Mouse (Mus musculus) adrenal gland, postnatal 25 days (tissue): ENCODE results near the gene Rmdn3. TPM values are rescaled to one million over a fixed set of nuclear protein-coding genes. Genes with fewer than 3 reads are reported as not detected.

ENCODE experiments used
- DNase-seq: peaks from one replicate; pipeline ENCODE4 v3.0.0; 2021; ENCODE audit warnings: mixed read lengths
- long read RNA-seq: library from polyadenylated mRNA; stranded (forward); transcript quantifications from one replicate; pipeline ENCODE4 v2.0.0, GENCODE M21; 2021
- total RNA-seq: library from RNA; stranded (reverse); gene quantifications from 2 replicates; pipeline ENCODE4 v1.2.3, GENCODE M21; 2021

The Rmdn3 gene
- total RNA-seq, result 53.1 and 54.4 TPM in 2 replicates
- long read RNA-seq, transcript Rmdn3-201 (13 exons, 2,249 nt), result major isoform, 141 of 161 reads
- long read RNA-seq, partial matches to known transcripts, result 5 of 161 reads
- long read RNA-seq, other reads (novel, unspliced or antisense), result 15 of 161 reads

DNA sequence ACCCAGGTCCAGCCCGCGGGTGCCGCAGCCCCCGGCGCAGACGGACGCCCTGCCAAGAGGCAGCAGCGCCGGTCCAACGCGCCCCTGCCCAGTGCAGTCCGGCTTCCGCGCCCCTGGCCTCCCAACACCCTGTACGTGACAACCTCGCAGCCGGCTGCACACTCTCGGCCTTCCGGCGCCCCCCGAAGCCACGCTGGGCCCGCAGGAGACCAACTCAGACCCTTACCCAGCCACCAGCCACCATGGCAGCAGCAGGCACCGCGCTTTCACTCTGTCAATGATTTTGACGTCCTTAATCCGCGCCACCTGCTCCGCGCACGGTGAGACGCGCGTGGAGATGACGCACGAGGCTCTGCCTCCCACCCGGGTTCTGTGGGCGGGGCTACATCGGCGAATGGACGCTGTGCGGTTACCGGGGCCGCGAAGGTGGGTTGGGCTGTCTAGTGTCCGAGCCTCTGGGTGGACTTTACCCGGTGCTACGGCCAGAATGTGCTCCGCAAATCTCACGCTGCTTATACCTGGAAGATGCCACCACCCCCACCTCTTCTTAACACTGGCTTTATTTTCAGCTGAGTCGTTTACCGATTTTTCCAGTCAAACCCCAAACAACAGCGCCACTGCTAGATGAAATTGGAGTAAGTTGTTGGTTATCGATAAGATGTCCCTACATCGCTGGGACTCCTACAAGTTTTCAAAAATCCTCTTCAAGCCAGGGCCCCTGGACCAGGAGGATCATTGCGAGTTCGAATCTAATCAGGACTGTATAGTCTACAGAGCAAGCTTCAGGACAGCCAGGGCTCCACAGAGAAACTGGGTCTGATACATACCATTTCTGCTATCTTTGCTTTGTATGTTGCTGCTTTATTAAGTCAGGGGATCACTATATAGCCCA is at the start of gene Rmdn3:
Gene Rmdn3, minus strand, starts transcription at position 354 of the 892 bp plus-strand sequence.
- peak; percentile 94 for DNase-seq

DNA sequence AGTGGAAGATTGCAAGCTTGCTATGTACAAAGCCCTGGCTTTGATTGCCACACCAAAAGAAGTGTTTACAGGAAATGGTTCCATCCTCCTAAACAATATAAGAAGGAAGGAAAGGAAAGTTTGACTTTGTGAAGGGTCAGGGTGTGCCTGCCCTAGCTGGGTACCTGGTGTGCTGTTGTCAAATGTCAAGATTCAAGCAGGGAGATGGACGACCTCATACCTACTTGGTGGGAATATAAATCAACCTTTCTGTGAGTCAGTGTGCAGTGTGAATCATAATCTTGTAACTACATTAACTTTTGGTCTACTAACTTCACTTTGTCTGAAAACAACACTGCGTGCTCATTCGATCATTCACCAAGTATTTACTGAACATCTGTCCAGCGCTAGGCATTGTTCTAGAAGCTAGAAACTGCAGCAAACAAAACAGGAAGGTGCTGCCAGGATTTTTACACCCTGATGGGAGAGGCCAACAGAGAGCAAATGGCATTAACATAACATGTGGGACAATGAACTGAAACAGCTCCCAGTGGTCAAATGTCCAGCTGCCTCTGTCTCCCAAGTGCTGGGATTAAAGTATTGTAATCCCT is 47.1 kb upstream of the Rmdn3 start:
- no peak for DNase-seq

DNA sequence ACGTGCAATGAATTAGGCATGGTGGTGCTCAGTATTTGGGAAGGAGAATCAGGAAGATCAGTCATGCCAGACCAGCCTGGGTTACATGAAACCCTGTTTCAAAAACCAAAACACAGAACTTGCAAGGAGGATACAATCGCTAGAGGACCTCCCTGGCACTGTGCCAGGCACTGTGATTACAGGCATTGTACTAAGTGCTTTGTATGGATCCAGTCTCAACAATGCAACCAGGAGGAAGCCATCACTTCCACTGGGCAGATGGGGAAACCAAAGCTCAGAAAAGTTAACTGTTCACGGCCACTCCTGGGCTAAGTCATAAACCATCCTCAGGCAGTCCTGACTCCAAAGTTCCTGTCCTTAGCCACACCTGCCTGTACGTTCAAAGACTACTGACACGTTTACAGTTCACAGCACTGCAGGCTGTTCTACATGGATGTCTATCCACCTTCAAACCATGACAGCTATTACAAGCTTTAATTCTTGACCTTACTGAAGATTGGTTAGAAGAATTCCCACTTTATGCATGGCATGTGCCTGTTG is 46.1 kb upstream of the Rmdn3 start:
- peak; percentile 36 for DNase-seq

DNA sequence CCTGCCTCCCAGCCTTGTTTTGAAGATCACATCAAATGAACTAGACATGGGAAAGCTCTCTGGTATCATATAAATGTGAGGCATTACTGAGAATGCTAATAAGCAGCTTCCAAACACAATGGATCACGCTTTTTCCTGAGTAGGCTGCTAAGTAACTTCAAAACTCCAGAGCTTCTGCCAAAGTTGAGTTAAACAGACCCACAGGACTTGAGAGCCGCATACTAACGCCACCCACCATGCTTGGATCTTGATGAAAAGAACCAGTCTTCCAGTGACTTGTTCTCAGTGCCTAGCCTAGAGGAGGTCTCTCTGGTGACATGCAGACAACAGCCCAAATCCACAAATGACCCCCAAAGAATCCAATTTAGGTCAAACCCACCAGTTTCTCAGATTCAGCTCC is 42.1 kb upstream of the Rmdn3 start:
- no peak for DNase-seq

DNA sequence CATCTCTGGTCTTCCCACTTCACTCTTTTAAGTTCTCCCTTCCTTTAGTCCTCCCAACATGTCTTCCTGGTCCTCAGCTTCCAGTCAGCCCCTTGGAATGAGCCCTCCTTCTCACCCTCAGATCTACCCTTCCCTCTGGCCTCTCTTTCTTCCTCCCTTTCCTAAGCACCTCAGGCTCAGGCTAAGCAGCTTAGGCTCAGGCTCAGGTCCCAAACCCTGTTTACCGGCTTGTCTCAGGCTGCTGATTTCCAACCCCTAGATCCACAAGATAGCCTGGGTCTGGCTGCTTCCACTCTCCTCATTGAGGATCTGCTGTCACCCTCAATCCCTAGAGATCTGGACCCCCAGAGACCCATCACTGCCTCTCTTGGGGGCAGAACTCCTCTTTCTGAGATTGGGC is 41.2 kb upstream of the Rmdn3 start:
- no peak for DNase-seq

DNA sequence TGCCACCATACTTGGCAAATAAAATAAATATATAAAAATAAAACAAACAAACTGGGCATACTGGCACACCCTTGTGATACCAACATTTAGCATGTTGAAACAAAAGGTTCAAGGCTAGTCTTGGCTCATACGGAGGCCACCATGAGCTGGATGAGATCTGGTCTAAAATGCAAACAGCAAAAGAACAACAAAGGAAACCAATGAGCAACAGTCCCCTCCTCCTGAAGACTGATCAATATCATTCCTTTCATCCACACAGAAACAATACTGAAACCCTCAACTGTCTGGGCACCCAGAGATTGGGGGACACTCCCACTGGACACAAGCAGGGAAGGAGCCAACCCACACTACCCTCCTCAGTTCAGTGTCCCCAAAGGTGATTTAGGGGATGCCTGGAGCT is 40.7 kb upstream of the Rmdn3 start:
- DNase-seq, result no peak

DNA sequence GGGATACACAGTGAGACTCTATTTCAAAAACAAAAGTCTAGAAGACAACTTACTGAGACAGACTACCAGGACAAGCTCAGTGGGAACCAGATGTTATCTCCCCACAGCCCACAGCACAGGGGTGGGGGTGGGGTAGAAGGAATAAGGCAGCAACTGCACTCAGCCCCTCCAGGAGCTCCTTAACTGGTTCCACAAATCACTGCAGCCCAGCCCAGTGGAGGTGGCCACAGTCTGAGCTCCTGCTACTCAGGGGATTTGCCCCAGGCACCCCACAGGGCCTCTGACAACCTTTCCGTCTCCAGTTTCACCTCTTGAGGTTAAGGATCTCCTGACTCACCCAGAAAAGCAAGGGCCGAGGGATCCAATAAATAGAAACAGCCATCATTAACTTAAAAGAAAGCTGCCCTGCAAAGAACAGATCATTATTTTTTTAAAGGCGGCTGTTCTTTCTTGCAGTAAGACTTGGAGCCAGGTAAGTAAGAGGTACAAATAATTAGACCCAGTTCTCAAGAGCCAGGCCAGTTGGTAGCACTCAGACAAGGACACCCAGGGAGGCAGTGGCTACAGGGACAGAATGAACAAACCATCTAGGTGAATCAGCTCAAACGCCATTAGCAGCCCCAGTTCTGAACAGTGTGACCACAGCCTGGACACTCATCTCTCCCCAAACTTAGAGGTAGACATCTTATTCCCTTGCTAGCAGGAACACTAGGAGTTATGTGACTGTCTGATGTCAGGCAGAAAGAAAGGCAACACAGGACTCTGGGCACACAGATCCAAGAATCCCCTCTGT is 39.7 kb upstream of the Rmdn3 start:
- DNase-seq, result no peak

DNA sequence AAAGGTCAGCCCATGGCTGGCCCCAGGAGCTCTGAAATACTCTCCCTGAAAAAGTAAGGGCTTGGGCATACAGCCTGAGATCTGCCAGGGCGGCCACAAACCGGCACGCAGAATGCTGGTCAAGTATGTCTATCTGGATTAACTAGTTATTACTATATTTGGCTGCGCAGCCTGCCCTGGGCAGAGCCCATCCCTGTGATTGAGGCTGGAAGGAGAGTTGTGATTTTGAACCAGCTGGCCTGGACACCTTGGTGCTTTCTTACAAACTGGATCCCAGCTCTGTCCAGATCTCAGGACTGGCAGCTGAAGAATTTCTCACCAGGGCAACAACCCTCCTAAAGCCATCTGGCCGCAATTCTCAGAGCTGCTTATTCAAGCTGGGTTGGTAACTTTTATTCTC is 37.3 kb upstream of the Rmdn3 start:
- DNase-seq, result no peak

DNA sequence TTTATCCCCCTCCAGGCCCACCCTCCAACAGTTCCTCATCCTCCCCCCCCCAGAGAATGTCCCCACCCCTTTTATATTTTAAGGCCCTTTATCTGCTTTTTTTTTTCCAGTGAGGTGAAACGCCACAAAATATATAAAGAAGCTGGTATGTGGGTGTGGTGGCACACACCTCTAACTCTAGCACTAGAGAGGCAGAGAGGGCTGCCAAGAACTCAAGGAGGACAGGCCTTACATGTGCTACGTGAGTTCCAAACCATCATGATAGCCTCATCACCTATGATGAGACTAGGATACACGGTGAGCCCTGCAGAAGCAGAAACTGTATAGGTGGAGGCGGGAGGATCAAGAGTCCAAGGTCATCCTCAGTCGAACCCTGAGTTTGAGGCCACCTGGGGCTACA is 34.1 kb upstream of the Rmdn3 start:
- DNase-seq, result no peak

DNA sequence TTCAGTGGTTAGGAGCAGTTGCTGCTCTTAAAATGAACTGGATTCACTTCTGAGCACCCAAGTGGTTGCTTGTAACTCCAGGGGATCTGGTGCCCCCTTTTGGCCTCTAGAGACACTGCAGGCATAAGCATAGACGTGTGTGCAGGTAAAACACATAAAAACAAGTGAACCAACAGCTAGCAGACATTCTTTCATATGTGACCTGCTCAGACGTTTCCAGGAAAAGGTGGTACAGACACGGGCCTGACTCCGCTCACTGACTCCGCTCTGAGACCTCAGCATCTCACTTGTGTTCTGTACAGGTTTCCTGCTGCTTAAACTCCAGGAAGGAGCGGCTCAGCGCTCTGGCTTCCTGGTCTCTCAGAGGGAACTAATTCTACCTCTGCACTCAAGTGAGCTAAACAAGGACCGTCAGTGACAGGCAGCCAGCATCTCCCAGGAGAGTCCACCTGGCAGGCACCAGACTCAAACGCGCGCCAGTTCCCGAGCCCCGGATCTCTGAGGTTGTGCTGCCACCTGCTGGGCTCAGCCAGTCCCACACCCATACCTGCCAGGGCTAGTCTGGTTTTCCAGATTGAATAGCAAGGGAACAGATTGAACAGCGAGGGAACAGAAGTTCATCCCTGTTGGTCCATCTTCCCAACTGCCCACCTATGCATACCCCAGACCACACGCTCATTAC is 32.3 kb upstream of the Rmdn3 start:
- DNase-seq, result peak; percentile 90

DNA sequence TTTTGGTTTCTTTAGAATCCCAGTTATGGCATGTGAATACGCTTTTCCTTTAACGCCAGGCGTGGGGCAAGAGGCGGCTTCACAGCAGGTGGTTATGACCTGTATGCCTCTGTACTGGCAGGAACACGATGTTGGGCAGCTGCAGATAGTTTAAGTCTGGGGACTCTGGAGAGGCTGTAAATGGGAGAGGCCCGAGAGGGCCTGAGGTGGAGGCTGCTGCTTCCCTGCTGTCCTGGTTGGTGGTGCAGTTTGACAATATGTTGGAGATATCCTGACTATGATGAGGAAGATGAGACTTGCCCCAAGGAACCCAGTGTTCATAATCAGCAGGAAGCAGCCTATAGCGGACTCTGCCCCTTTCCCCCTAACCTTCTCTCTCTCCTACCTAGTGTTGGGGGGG is 26.1 kb upstream of the Rmdn3 start:
- DNase-seq, result no peak

DNA sequence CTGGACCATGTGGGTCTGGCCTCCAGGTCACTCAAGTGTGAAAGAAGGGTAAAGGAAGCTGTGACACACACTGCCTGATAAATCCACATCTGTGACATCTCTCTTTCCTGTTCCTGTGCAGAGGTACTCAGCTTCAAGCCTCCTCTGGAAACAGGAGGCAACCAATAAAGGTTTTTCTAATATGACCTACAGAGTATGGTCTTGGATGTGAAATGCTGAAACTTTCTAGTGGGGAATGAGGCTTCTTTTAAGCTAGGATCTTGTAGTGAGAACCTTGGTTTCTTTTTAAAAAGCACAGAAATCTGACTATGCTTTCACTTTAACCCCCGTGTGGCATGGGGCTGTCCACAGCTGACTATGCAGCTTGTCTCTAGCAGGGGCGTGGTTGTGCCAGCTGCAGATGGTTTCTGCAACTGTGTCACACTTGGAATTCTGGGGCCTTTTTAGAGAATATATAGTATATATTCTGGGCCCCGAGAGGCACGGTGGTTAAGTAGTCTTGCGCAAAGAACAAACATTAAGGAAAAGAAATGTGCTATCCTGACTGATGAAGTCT is 20.6 kb upstream of the Rmdn3 start:
- no peak for DNase-seq

DNA sequence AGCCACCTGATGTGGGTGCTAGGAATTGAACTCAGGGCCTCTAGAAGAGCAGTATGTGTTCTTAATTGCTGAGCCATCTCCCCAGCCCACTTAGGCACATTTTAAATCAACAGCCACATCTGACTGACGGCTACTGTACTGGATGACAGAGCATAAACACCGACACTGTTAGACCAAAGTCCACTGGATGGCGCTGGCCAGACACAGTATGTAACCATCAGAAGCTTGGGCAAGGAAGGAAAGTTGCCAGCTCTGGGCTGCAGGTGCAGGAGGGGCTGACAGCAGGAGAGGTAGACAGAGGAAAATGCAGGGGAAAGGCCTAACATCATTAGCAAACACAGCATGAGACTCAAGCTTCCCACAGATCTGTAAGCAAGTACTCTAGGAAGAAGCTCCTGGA is 19.9 kb upstream of the Rmdn3 start:
- DNase-seq, result no peak

DNA sequence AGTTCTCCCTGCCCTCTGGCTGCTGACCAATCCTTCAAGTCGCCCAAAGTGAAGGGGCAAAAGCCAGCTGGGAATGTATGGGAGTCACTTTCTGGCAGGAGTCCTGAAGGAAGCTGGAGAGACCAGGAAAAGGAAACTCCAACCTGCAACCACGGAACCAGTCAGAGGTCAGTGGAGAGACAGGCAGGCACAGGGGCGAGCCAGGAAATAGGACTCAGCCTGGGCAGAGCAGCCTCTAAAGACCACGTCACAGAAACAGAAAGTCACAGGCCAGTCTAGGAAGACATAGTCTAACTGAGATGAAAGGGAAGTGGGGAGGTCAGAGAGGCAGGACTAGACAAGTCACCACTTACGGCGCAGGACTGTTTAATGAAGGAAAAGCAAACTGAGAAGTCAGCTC is 18.8 kb upstream of the Rmdn3 start:
- no peak for DNase-seq

DNA sequence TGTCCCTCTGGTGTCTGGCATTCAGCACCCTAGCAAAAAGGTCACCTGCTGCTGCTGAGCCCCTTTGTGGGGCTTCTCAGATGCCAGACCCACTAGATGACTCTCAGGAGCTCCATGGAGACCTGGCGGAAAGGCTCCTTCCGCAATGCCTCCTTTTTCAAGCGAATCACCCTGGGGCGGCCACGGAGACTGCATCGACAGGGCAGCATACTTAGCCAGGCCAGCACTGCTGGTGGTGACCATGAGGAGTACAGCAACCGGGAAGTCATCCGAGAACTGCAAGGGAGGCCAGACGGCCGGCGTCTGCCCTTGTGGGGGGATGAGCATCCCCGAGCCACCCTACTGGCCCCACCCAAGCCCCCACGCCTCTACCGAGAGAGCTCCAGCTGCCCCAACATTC is 18.0 kb upstream of the Rmdn3 start:
- no peak for DNase-seq

DNA sequence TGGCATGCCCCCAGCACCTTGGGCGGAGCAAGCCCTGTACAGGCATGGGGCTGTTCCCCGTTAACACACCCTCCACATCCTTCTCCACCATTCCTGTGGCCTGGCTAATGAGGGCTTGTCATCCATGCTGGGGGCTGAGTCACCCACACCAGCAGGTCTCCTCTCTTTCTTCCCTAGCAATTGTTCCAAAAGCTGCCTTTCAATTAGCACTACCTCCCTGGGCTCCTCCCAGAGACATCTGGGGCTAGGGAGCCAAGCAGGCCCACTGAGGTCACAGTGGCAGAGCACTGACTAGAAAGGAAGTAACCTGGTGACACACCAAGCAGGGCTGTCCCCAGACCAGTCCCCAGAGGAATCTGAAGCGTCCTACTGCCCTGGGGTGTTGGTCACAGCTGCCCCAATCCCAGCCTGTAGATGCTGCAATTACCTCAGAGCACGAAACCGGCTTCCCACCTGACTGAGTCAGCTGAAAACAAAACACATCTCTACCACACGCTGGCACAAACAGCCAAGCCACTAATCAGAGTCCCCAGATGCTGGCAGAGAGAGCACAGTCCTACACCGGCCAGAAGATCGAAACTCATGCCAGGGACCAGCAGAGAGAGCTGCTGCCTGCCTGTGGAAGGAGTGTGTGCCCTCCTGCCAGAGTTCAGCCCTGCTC is 17.3 kb upstream of the Rmdn3 start, which contains the start of gene Gm14137:
Gene Gm14137, plus strand, starts transcription at position 519 of the 661 bp plus-strand sequence.
- peak; percentile 19 for DNase-seq

DNA sequence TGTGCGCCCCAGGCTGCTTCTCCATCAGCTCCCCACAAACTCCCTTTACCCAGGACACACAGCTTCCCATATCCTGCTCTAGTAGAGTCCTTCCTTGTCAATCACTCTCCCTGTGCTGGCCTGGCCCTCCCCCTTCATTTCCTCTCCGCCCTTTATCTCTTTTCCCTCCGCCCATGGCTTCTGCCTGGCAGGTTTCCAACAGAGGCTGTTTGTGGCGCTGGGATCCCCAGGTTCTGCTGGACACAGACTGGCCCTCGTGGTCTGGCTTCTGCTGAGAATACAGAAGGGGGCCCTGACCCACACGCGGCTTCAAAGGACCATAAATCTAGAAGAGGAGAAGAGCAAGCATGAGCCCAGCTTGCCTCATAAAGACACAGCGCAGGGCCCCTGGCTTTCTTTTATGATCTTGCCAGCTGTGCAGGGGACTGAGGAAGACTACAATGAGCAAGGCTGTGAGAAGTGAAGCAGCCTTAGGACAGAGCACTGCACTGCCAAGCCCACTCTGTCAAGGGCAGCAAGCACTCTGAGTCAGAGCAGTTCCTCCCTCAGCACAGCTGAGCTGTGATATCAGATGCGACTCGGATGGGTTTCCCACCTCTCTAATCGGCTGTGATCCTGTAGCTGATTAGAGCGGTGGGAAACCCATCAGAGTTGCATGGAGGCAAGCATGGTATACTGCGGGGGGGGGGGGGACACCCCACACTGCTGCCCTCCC is 16.2 kb upstream of the Rmdn3 start:
- peak; percentile 75 for DNase-seq

DNA sequence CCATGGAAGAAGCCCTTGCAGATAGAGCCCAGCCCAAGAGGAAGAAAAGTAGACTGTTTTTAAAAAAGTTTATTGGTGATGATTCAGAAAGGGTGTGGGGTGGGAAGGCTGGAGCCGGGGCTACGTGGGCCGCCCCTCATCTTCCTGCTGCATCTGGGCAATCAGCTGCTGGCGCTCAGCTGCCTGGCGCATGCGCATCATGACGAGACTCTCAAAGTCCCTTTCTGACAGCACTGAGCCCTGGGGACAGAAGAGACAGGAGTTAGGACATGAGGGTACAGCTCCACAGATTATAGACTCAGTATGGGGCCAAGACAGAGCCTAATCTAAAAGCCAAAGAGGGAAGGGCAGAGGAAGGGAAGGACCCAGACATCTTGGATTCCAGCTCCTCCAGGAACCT is 15.6 kb upstream of the Rmdn3 start:
- DNase-seq, result no peak

DNA sequence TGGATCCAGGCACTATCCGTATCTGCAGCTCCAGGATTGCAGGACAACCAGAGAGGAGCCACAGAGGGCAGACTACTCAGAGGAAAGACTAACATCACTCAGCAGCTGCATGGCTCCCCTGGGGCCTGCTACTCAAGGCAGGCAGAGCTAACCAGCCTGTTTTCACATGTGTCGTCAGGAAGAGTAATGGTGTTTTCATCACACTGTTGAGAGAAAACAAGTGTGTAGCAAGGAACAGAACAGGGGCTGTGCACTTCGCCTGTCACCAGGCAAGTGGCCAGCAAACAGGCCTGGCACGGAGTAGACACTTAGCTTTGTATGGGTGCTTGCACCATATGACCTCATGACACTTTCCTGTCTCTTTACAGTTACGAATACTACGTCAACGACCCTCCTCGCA is 14.7 kb upstream of the Rmdn3 start:
- DNase-seq, result no peak

DNA sequence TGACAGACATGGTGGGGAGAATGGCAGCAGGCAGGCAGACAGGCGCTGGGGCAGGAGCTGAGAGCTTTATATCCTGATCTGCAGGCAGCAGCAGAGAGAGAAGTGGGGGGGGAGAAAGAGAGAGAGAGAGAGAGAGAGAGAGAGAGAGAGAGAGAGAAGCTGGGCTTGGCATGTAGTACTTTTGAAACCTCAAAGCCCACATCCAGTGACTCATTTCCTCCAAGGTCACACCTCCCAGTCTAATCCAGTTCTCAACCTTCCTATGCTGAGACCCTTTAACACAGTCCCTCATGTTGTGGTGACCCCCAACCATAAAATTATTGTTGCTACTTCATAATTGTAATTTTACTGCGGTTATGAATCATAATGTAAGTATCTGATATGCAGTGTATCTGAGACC is 13.4 kb upstream of the Rmdn3 start:
- no peak for DNase-seq
